Mouse (Mus musculus) spleen, postnatal 4 days (tissue): ENCODE measurements around the gene Srp9.
"Not testable (repeated sequence)": the region's sequence is repeated elsewhere in the genome, so short reads cannot be mapped to it uniquely, and the experiment has no call there.

Source experiments
- DNase-seq, 2 experiments: peaks; one replicate each; pipeline ENCODE4 v3.0.0; 2022; ENCODE audit warnings: low spot score in 2 of 2

Gene Srp9

GRCm38 (mm10) chr1:182145546-182145945, 21.0 kb downstream of the Srp9 start:
- no peak for DNase-seq

GRCm38 (mm10) chr1:182148864-182149514, 24.5 kb downstream of the Srp9 start:
- no peak for DNase-seq

- DNase-seq, result no peak
Measured at GRCm38 (mm10) chr1:182149966-182150365, 25.4 kb downstream of the Srp9 start.

- no peak for DNase-seq
Measured at GRCm38 (mm10) chr1:182157734-182158133, 33.2 kb downstream of the Srp9 start.

- no peak for DNase-seq
Measured at GRCm38 (mm10) chr1:182159575-182159974, 35.0 kb downstream of the Srp9 start.

- DNase-seq, result no peak
Measured at GRCm38 (mm10) chr1:182162951-182163350, 38.4 kb downstream of the Srp9 start.

- no peak for DNase-seq
Measured at GRCm38 (mm10) chr1:182164386-182164785, 39.8 kb downstream of the Srp9 start, which contains the start of gene Vmn1r1. TSS of gene Vmn1r1 (minus strand) at chr1:182164486.

GRCm38 (mm10) chr1:182170206-182170605, 45.7 kb downstream of the Srp9 start:
- DNase-seq, result not testable (repeated sequence)

GRCm38 (mm10) chr1:182176985-182177384, 52.4 kb downstream of the Srp9 start:
- not testable (repeated sequence) for DNase-seq

GRCm38 (mm10) chr1:182181456-182182305, 57.1 kb downstream of the Srp9 start:
- no peak for DNase-seq
